Mouse (Mus musculus) CD4-positive, CD25-positive, alpha-beta regulatory T cell, adult 4 months (primary cell): ENCODE measurements around the gene Otx2. TPM values are rescaled to one million over a fixed set of nuclear protein-coding genes. Genes with fewer than 3 reads are reported as not detected.

ENCODE experiments used
- ATAC-seq: one replicate; pipeline ENCODE4 v1.8.0; 2017
- polyA plus RNA-seq, 2 experiments: library from polyadenylated mRNA; unstranded; fragments of 100-300 nt; shearing (Covaris generic); gene quantifications; one replicate each; pipeline ENCODE4 v1.2.1; 2017

Gene Otx2
- not detected for polyA plus RNA-seq

DNA sequence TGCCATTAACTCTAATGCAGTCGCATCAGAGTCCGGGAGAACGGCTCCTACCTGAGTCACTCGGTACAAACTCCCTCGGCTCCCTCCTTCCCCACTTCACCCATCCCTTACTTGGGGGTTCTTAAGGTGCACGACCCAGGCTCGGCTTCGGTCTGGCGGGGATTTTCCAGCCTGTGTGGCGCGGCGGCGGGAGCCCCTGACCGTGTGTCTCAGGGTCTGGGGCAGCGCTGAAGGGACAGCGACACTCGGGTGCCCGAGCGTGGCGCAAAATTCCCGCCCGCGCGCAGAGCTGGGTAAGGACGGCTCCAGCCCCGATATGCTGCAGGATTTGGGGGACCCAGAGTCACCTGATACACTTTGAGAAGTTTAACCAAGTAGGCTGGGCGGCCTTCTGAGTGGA, at the start of gene Otx2:
TSS of gene Otx2 (minus strand) at position 279 of the 400 bp plus-strand sequence.
- no peak for ATAC-seq

DNA sequence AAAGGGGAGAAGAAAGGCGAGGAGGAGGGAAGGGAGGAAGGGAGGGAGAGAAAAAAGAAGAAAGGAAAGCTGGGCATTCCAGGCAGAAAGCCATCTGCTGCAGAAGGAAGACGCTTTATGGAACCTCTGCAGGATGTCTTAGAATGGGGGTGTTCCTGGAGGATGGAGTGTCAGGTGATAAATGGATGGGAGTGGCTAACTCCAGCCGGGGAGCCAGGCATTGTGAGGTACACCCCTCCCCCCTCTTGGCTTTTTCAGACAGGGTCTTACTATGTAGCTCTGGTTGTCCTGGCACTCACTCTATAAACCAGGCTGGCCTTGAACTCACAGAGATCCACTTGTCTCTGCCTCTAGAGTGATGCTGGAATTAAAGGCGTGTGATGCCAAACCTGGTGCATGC, 49.1 kb upstream of the Otx2 start:
- no peak for ATAC-seq

DNA sequence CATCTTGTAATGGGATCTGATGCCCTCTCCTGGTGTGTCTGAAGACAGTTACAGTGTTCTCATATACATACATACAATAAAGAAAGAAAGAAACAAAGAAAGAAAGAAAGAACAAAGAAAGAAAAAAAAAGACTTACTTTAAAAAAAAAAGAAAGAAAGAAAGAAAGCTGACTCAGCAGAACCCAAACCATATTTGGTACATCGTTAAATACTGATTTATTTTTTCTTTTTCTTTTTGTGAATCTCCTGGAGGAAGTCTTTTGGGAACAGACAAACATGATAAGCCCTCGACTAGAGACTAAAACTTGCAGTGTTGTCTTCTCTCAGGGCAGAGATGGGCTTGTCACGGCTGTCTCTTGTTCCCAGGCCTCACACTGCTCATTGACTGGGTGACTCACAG, 45.7 kb upstream of the Otx2 start:
- no peak for ATAC-seq

DNA sequence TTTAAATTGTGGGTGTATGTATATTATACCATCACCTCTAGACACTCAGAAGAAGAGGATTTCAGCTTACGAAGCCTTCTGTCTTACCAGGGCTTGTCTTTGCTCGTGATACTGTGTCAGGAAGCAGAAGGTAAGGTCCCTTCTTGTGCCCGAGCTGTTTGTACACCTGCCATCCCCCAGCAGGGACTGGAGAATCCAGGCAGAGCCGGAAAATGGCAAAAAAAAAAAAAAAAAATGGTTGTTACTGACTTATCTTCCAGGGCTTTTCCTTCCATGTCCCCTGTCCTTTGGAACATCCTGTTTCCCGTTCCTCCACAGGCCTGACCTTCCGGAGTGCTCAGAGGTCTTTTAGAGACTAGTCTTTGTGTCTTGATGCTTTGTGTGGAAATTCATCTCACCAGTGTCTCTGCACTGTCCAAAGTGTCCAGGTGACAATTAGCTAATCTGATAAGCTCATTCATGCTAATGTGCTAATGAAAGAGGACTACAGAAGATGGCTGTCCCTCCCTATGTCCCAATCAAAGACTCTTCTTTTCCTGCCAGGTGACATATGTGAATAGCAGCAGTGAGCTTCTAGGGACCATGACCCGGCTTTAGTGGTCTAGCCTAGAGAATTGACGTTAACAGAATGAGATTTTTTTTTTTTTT, 44.1 kb upstream of the Otx2 start:
- no peak for ATAC-seq

DNA sequence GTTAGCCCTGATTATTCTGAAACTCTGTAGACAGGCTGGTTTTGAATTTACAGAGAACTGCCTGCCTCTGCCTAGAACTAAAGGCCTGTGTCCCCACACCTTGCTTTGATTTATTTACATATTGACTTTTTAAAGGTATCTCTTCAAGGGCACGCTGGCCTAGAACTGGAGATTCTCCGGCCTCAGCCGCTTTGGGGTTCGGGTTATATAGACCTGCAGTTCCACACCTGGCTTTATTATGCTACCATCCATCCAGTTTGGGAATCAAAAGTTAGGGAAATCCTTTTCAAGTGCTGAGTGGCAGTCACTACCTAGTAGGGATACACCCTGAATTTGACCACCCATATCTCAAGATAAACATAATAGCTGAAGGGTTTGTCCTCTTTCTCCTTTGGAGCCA, 42.8 kb upstream of the Otx2 start:
- ATAC-seq, result no peak

DNA sequence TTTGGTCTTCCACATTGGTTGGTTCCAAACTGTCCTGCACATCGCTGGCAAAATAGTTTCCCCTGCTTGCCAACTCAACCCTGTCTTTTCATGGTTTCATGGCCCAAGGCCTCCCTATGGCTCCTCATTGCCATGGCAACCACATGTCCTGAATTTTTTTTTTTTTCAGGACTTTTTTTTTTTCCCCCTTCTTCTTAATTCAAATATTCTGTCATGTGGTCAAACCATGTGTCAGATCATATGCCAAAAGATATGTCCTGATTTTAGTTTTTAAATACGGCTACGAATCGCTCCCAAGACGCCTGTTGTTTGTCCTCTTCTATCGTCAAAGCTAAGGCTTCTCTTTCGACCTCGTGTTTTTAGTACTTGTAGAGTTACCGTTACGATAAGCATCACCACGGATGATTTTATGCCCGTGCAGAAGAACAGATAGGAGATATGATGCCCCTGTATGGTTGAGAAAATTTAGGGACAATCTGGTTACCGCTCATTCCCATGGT, 37.3 kb upstream of the Otx2 start:
- no peak for ATAC-seq

DNA sequence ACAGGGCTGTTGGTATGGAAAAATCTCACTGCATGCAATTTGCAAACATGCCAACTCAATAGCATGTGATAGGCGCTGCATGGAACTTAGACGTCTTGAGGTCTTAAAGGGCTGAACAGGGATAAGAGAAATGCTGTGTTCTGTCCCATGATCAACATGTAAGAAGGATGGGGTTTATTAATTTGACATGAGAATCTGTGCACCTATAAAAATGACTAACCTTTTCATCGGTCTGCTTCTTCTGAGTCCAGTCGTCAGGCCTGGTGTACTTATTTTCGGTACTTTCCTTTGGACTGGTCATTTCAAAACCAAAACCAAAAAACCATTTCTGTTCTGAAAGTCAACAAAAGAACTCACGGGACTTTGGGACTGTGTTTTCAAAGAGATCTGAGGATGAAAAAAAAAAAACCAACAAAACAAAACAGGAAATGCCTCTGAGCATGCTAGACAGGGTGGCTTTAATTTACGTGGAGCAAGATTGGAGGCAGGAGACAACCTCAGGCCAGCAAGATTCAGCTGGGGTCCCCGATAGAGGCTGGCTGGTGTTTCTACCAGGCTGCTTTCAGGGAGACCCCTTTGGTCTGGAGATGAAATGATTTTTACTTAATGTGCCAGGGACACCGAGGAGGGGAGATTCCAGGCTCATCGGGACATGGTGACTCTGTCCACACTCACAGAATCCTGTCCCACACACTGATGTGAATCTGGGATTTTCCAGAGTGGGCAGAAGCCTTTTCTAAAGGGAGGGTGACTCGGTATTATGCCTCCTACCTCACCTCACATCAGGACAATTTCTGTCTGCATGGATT, 36.6 kb upstream of the Otx2 start:
- ATAC-seq, result no peak

DNA sequence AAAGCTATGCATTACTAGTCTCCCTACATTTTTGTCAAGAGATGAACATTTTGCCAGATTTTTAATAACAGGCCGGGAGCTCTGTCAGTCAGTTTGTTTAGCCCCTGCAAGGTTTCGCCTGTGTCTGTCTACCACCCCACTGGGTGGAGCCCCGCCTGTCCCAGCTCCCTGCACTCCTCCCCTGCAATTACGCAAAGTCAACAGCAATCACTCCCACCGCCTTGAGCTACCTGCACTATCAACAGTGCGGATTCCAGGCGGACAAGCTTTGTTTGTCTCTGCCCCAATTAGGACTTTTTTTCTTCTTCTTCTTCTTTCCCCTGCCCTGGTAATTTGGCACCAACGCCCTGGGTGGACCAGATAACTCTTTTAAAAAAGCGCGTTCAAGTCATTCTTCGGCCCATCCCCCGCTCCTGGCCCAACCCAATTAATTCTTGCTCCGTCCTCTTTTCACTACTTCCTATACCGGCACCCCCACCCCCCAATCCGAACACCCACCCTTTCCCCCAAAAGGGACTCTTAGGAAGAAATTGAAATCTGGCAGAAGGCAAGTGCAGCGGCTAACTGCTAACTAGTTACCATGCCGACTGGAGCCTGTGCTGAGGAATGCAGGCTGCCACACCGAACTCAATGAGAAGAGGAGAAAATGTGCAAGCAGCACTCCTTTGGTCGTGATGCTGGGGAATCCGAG, 35.9 kb upstream of the Otx2 start:
- ATAC-seq, result no peak

DNA sequence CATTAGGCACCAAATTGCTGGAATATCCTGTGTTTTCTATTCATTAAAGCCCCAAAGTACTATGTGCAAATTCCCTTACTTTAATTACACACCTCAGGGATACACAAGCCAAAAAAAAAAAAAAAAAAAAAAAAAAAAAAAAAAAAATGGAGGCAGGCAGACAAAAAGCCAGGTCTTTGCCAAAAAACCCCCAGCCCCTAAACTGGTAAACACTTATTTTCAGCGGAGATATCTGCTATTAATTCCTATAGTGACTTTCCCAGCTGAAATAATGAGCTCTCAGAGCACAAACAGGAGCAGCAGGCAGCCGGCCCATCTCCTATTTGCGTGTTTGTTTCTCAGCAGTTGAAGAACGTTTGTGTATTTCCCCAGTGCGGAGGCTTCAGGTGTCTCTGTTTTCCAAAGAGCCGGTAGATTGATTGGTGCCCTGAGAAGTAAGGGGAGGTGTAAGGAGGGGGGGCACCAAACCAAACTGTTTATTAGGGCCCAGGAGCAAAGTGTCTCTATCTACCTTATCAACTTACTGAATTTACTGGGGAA, 34.3 kb upstream of the Otx2 start:
- no peak for ATAC-seq

DNA sequence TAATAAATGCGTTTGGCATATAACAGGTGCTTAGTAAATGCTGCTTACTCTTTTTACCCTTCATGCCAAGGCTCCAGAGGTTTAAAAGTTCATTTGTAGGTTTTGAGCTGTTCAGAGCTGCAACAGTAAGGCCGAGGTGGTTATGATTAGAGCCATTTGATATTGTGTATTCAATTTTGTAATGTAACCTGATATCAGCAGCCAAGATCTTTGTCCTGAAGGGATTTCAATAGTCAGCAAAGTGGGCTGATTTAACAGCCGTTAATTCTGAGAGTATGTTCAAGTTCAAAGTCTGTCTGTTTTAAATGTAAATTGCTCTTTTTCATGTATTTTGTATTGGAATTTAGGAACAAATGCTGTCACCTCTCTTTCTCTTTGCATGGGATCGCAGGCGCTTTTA, 33.8 kb upstream of the Otx2 start:
- ATAC-seq, result no peak

DNA sequence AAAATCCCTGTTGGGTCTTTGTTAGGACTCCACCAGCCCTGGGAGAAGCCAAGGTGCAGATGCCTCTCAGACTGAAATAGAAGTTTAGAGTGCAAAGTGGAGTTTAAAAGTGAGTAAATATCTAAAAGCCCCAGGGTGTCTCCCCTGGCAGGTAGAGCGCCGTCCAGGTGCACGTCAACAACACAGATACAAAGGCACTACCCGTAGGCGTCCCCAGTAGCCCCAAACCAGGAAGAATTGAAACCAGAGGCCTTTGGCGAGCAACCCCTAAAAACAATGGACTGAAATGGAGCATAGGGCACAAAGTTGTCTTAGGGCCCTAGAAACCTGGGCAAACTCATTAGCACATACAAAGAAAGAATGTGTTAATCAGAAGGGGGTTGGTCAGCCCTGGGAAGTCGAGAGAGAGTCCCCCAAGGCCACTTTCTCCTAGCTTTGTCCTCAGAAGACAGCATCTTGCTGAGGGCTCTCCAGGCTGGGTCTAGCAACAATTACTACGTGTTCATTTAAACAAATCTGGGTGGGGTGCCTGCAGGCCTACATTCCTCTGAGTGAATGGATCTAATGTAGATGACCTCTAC, 27.3 kb upstream of the Otx2 start:
- ATAC-seq, result no peak

DNA sequence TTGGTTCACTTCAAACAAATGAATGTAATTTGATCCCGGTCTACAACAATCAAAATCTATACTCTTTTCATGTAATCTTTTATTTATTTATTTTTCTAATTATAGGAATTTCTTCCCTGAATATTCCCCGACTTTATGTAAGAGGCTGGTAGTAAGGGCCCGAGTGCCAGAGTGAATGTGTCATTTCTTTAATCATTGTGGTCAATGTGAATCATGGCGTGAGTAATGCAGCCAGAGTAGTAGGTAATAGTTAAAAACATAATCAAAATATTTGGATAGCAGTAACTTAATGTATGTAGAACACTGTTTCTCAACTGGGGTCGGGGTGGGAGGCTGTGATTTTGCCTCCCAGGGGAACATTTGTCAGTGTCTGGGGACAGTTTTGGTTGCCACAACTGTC, 6.0 kb upstream of the Otx2 start:
- no peak for ATAC-seq

DNA sequence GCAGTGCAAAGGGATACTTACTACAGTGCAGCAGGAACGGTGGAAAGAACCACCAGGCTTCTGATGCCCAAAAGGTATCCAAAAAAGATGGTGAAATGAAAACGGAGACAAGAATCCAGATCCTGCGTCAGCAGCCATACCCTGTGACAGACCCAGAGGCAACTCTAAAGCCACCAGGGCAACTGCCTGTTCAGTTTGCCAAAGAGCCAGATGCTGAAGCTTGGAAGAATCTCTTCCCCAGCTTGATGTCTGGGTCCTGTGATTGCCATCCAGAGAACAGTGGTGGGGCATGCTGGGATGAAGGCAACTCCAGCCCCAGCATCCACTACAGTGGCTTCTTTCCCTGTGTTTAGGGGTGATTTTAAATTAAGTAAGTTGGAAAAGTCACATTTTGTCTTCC, 5.1 kb upstream of the Otx2 start:
- ATAC-seq, result no peak

DNA sequence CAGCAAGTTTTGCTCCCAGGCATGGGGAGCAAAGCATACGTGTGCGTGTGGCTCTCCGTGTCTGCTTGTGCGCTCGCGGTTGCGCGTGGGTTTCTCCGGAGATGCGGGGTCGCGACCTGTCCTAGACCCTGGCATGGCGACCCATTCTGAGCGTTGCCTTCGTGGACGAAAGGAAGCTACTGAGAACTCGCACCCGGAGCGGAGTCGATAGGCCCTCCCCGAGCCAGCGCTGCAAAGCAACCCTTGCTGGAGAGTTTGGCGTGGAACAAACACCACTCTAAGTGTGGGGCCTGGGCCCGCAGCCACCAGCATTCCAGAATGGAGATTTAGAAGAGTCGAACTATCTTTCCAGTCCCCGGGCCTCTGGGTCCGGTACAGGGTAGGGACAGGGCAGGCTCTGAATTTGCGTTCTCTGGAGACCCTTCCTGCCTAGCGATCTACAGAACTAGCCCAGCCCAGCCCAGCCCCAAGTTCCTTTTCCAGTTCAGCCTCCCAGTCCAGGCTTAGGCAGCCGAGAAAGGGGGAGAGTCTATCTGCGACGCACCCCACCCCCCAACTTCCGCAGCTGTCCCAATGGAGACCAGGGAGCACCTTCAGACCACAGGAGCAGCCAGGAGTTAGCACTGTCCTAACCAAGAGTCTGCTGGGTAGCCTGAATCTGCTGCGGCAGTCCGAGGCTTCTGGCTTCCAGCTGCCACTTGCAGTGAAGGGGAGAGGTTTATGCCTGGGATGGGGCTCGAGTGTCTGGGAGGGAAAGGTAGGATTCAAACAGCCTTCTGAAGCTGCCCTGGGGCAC, 615 bp upstream of the Otx2 start:
- ATAC-seq, result no peak

DNA sequence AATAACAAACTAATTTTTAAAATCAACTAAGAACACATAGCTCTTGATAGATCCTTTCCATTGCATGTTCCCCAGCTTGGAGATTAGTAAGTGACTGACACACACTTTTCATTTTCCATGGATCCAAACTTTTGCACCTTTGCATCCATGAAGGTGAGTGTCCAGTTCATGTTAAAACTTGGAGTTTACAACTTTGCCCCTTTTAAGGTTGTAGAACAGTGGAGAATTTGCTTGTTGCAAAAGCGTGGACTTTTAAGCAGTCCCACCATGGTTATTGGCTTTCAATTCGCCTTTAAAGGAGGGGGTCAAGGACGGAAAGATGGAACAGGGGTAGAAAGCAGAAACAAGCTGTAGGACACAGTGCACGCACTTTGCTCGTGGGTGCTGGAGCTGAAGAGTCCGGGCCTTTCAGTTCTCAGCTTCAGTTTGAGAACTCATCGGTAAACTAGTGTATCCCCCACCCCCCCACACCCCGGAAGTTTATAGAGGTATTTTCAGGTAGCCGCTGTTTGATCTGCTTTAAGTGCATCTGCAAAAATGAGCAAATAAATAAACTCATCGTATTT, 925 bp downstream of the Otx2 start:
- no peak for ATAC-seq

DNA sequence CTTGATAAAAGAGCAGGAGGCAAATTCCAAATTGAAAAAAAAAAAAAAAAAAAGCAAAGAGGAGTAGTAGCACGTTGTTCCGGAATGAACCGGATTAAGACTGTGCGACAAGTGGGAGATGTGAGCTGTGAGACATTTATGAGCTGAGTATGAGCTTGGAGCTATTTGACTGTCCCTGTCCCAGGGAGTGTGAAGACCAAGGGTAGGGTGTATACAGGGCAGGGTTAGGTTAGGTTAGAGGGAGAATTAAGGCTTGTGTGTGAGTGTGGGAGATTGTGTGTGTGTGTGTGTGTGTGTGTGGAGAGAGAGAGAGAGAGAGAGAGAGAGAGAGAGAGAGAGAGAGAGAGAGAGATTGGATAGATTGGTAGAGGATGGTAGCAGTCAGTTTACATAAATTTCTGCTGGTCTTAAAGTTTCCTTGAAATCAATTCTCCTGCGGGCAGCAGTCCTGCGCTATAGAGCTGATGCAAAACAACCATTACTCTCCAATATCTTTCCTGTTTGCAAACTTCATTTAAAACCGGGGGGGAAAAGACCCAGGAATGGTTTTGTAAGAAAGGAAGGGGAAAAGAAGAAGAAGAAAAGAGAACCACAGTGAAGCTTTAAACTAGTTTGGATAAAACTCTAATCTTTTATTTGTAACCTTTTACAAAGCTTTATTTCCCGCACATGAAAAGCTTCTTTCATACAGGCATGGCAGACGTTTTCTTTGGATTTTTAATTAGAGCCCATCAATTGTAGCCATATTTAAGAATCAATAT, 2.0 kb downstream of the Otx2 start:
- no peak for ATAC-seq

DNA sequence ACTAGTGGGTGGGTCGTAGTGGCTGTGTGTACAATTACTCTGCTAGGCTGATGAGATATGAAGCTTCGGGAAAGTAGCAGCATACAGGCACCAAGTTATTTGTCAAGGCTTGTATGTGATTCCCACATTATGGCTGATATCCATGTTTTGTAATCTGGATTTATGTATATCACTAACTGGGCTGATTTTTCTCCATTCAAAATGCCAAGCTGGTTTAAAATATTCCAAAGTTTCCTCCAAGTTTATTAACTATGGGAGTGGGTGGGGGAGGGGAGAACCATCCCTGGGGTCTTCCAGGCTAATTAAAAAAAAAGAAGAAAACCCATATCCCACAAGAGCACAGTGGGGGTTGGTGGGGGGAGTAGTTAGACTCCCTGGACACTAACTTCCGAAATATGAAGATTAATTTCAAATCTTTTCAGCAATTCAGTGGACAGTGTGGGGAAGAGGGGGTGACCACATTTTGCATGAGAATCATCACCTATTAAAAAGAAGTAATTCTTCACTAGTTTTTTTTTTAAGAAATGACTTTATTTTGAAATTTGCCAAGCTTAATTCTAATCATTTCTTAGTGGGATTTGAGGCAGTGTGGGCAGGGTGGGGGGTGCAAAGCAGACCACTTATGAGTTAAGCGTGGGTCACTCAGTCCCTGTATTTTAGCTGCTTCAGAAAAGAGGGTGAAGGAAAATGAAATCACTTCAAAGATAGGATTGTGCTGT, 2.7 kb downstream of the Otx2 start:
- no peak for ATAC-seq

DNA sequence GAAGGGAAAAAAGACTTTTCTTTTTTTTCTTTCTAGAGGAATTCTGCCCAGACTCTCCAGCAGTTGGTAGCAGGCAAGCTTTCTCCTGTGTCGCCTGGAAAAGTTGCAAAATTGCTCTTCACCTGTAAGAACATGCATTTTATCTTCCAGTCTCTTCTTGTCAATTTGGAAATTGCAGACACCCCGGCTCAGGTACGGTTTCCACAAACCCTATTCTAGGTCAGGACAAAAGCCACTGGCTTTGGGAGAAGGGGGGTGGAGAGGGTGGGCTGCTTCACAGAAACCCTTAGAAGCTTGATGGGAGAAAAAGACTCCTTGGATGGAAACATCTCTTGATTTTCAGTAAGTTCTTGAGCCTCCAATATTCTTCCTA, 3.4 kb downstream of the Otx2 start:
- ATAC-seq, result no peak

DNA sequence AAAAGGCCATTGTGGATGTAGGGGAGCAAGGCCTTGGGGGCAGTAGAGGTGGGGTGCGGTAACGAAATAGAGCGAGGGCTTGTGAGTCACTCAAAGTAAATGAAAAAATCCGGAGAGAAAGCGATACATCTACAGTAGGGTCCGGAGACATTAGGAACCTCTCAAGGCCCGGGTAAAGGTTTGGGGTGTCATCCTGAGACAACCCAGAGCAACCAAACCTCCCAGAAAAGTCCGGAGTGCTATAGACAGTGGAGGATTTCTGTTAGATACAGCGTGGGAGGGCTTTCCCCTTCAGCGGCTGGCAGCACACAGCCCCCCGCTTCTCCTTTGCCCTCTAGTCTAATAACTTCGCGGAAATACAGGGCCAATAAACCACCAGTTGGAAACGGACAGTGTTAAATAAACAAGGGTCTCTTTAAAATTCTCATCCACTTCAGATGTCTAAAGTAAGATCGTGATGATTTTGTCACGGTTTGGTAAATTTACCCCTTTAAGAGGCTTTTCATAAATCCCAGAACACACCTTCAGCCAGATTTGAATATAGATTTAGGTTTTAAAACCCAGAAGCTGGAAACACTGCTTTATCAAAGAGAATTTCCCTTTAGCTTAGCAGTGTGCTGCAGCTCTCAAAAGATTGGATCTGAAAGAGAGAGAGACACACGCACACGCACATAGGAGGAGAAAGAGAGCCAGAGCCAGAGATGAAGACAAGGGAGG, 3.9 kb downstream of the Otx2 start:
- ATAC-seq, result no peak
